Mouse (Mus musculus): Measurements from ENCODE around the gene Il21r.

- TF ChIP-seq CTCF (IDR thresholded peaks at IDR 0.05; ENCODE audit: low read depth) (no peak), EP300 (IDR thresholded peaks at IDR 0.05; ENCODE audit: low read depth) (no peak)
These were observed 14.5 kb upstream of the Il21r start for GRCm38 (mm10) chr7:125588721-125589120.
